Mouse (Mus musculus) embryonic facial prominence, embryonic 14.5 days (tissue): ENCODE data around the gene Olfr655. TPM values are rescaled to one million over a fixed set of nuclear protein-coding genes. Genes with fewer than 3 reads are reported as not detected.

ENCODE experiments used
- ATAC-seq: fragments of 200-750 bp; cut with Nextera tagmentation; 2 replicates; pipeline ENCODE4 v1.8.0; 2017; ENCODE audit warnings: low read depth, moderate number of reproducible peaks, moderate TSS enrichment
- DNase-seq: peaks from one replicate; pipeline ENCODE4 v3.0.0-alpha.2; 2015; ENCODE audit warnings: low spot score
- H3K27ac ChIP-seq: fragments of 300-500 bp; sonication (generic); replicated peaks from 2 replicates; pipeline ENCODE4 v1.5.1; 2014; ENCODE audit warnings: low read depth, mild to moderate bottlenecking, low read length, moderate library complexity
- H3K27me3 ChIP-seq: fragments of 300-500 bp; sonication (generic); replicated peaks from 2 replicates; pipeline ENCODE4 v1.6.1; 2014; ENCODE audit warnings: low read length; ENCODE audit not compliant: control insufficient read depth, insufficient read depth
- H3K36me3 ChIP-seq: fragments of 300-500 bp; sonication (generic); 2 replicates; pipeline ENCODE4 v1.6.1; 2014; ENCODE audit warnings: low read length, mixed read lengths; ENCODE audit not compliant: control insufficient read depth, insufficient read depth
- H3K4me1 ChIP-seq: fragments of 300-500 bp; sonication (generic); 2 replicates; pipeline ENCODE4 v1.6.1; 2014; ENCODE audit warnings: antibody characterized with exemption, low read length; ENCODE audit not compliant: control insufficient read depth, insufficient read depth
- H3K4me2 ChIP-seq: fragments of 300-500 bp; sonication (generic); 2 replicates; pipeline ENCODE4 v1.6.1; 2014; ENCODE audit warnings: low read depth, mild to moderate bottlenecking, low read length, moderate library complexity, mixed read lengths
- H3K4me3 ChIP-seq: fragments of 300-500 bp; sonication (generic); 2 replicates; pipeline ENCODE4 v1.5.1; 2014; ENCODE audit warnings: low read depth, mild to moderate bottlenecking, low read length
- H3K9ac ChIP-seq: fragments of 300-500 bp; sonication (generic); 2 replicates; pipeline ENCODE4 v1.6.1; 2014; ENCODE audit warnings: low read depth, mild to moderate bottlenecking, low read length, moderate library complexity, mixed read lengths
- H3K9me3 ChIP-seq: fragments of 300-500 bp; sonication (generic); 2 replicates; pipeline ENCODE4 v1.6.1; 2016; ENCODE audit warnings: low read length; ENCODE audit not compliant: control insufficient read depth
- WGBS: fragments of 180-500 bp; shearing (Covaris S2); extraction: QIAGEN DNeasy Blood & Tissue Kit; methylation state at CpG from one replicate; pipeline ENCODE4 v1.1.7; 2014; 5-methylcytosine and 5-hydroxymethylcytosine counted together
- polyA plus RNA-seq: library from polyadenylated mRNA; unstranded; fragments of >200 nt; fragmentation: Nextera tagmentation; extraction: Ambion mirVana; gene quantifications from 2 replicates; pipeline ENCODE4 v1.2.1, GENCODE M21; 2014

The Olfr655 gene
- polyA plus RNA-seq, result not detected in 2 replicates

DNA sequence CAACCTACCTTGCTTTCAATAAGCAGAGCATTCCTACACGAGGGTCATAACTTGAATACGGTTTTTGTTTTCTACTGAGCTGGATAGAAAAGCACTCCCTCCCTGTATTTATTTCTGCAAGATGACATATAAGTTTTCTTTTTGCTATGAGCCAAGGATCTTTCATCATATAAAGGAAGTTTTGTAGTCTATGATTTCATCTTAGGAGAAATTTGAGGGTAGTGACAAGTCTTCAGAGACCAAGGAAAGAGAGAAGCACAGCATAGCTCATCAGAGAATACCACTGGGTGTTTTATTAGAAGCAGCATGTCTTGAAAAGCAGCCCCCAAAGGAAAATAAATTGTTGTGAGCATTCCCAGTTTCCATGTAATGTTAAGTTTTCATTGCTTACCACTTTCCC lies at the start of gene Olfr655:
Olfr655 (minus strand) TSS at position 101 of the 400 bp plus-strand sequence.
- Histone ChIP-seq H3K9me3 (no peaks in the 10 kb centered on the region), H3K36me3 (no peaks in the 10 kb centered on the region), H3K4me1 (no peaks in the 10 kb centered on the region), H3K27ac (no peak within 1 kb of the TSS), H3K4me3 (no peak within 1 kb of the TSS), H3K27me3 (no peaks in the 10 kb centered on the region), H3K9ac (no peak within 1 kb of the TSS), H3K4me2 (no peak within 1 kb of the TSS)
- ATAC-seq (no peak), DNase-seq (peak; percentile 3)
- WGBS, result 82% methylated on average over 2 of the region's 2 CpGs

DNA sequence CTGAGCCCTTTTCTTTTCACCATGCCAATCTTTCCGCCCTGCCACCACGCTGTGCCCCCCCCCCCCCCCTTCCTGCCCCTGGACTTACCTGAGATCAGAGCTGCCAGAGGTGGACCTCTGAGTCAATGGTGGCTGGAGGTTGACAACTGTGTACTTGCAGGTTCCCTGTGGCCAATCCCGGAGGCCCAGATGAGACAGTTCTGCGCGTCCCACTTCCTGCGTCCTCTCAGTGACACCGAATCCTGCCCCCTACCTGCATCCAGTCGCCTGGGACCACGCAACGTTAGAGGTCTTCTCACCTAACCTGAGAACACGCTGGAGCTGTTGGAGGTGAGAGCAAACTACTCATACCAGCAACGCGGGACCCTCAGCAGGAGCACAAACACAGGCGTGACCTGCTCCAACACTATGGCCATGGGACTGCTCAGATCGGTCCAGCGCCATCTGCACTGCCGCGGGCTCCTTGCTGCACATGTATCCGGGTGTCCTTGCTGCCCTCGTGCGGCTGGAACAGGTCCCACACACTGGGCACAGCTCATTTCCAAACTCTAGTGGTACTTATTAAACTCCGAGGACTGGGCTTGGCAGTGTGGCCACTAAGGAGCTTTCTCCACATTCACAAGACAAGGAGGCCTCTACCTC lies 45.4 kb upstream of the Olfr655 start, which contains the start of gene Olfr658:
Olfr658 (minus strand) TSS at position 465 of the 642 bp plus-strand sequence.
- H3K27ac ChIP-seq, result no peak within 1 kb of the TSS
- ATAC-seq, result peak; percentile 81
- no peak within 1 kb of the TSS for H3K9ac ChIP-seq

DNA sequence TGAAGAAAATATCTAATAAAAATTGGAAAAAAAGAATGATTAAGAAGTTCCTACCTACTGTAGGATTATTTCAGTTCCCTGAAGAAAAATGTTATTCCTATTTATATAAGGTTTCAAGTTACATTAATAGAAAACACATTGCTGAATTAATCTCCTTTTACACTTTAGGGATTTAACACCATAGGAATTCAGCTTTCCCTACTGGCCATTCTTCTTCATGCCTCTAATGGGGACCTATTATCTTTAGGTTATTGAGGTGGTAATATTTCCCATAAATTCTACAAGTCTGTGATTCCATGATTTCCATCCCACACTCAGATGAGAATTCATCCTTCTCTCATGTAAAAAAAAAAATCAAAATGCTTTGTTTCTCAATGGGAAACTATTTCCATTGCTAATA lies 22.9 kb upstream of the Olfr655 start, which contains the start of gene Olfr657:
Olfr657 (plus strand) TSS at position 301 of the 400 bp plus-strand sequence.
- ATAC-seq (no peak), DNase-seq (no peak)
- Histone ChIP-seq H3K36me3 (no peaks in the 10 kb centered on the region), H3K27ac (no peak within 1 kb of the TSS), H3K4me3 (no peak within 1 kb of the TSS), H3K4me2 (no peak within 1 kb of the TSS), H3K27me3 (no peaks in the 10 kb centered on the region), H3K4me1 (no peaks in the 10 kb centered on the region), H3K9me3 (no peaks in the 10 kb centered on the region; the same call in 1 of the 2 replicates), H3K9ac (no peak within 1 kb of the TSS)

More for the DNA sequence above, 45.4 kb upstream of the Olfr655 start, which contains the start of gene Olfr658:
- 38% methylated on average over 18 of the region's 22 CpGs for WGBS
- Histone ChIP-seq H3K9me3 (no peaks in the 10 kb centered on the region), H3K4me3 (no peak within 1 kb of the TSS), H3K4me1 (no peaks in the 10 kb centered on the region), H3K36me3 (no peaks in the 10 kb centered on the region), H3K27me3 (no peaks in the 10 kb centered on the region), H3K4me2 (peak within 1 kb of the TSS; percentile 46)
- DNase-seq, result peak; percentile 41

DNA sequence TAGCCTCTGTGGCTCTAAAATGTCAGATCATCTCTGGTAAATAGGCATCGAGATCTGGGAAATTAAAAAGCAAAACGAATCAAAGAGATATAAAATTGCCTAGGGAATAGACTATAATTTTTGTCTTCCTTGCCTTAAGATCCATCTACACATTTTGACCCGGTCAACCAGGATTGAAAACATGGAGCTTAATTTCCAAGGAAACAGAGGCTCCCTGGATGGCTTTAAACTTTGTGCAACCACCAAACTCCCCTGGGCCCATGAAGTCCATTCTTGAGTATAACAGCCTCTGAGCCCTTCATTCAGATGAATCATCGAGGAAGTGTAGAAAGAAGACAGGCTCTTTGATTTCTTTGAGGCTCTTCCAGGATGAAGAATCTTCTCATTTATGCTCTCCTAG lies 12.1 kb upstream of the Olfr655 start, which contains the start of gene Olfr656:
Olfr656 (plus strand) TSS at position 301 of the 400 bp plus-strand sequence.
- ATAC-seq (no peak), DNase-seq (no peak)
- Histone ChIP-seq H3K9ac (no peak within 1 kb of the TSS), H3K27ac (no peak within 1 kb of the TSS), H3K36me3 (no peaks in the 10 kb centered on the region), H3K4me1 (no peaks in the 10 kb centered on the region), H3K9me3 (no peaks in the 10 kb centered on the region), H3K27me3 (no peaks in the 10 kb centered on the region), H3K4me3 (no peak within 1 kb of the TSS), H3K4me2 (no peak within 1 kb of the TSS)
- 76% methylated on average over 4 of the region's 4 CpGs for WGBS

DNA sequence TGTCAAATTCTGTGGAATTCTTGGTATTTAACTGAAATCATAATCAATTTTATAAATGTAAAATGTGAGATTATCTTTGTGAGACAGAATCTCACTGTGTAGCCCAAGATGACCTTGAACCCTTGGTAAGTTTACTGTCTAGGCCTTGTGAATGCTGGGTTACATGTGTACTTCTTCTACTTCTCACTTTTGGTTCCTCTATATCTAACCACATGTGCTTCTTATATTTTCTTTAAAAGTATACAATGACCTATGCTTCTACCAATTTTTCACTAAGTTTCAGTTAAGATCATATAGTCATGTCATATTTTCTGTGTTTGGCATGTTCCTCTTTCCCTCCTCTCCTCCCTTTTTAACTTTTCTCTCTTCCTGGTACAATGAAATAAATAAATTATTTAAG lies 3.1 kb upstream of the Olfr655 start:
- DNase-seq (no peak), ATAC-seq (no peak)
- Histone ChIP-seq H3K36me3 (no peaks in the 10 kb centered on the region), H3K27me3 (no peaks in the 10 kb centered on the region), H3K4me3 (no peak overlapping the region), H3K9me3 (no peaks in the 10 kb centered on the region), H3K9ac (no peak overlapping the region), H3K4me2 (no peak overlapping the region), H3K27ac (no peak overlapping the region), H3K4me1 (no peaks in the 10 kb centered on the region)

DNA sequence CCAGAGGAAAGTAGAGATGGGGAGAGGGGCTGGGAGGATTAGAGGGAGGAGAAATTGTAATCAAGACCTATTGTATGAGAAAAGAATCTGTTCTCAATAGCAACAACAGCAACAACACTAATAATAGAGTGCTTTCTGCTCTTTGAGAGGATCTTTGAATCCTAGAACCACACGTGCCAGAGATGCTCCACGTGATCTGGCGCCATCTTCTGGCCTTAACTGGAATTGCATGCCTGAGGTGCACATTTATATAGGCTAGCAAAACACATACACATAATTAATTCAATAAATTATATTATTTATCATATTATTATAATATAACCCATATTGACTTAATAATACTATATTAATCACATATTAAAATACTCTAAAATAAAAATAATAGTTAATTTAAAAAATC lies 1.6 kb upstream of the Olfr655 start:
- no peak overlapping the region for H3K4me3 ChIP-seq
- DNase-seq (peak; percentile 3), ATAC-seq (no peak)
- H3K27me3 ChIP-seq, result no peaks in the 10 kb centered on the region
- H3K9ac ChIP-seq, result no peak overlapping the region
- H3K4me1 ChIP-seq, result no peaks in the 10 kb centered on the region
- H3K4me2 ChIP-seq, result no peak overlapping the region
- WGBS, result 3% methylated on average over 3 of the region's 3 CpGs
- H3K9me3 ChIP-seq, result no peaks in the 10 kb centered on the region
- no peak overlapping the region for H3K27ac ChIP-seq
- no peaks in the 10 kb centered on the region for H3K36me3 ChIP-seq

DNA sequence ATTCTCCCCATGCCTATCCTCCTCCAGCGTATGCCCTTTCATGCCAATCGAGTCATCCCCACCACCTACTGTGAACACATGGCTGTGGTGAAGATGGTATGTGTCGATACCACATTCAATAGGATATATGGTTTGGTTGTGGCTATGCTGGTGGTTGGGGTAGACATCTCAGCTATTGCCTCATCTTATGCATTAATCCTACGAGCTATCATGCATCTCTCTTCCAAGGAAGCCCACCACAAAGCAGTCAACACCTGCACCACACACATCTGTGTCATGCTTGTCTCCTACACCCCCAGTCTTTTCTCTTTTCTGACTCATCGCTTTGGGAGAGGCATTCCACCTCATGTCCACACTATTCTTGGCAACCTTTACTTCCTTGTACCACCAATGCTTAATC lies 13.3 kb downstream of the Olfr655 start:
- no peaks in the 10 kb centered on the region for H3K9me3 ChIP-seq
- ATAC-seq (no peak), DNase-seq (no peak)
- H3K4me2 ChIP-seq, result no peak overlapping the region
- H3K27me3 ChIP-seq, result no peaks in the 10 kb centered on the region
- H3K9ac ChIP-seq, result no peak overlapping the region
- H3K27ac ChIP-seq, result no peak overlapping the region
- no peaks in the 10 kb centered on the region for H3K4me1 ChIP-seq
- H3K36me3 ChIP-seq, result no peaks in the 10 kb centered on the region
- WGBS, result 84% methylated on average over 5 of the region's 5 CpGs
- no peak overlapping the region for H3K4me3 ChIP-seq

DNA sequence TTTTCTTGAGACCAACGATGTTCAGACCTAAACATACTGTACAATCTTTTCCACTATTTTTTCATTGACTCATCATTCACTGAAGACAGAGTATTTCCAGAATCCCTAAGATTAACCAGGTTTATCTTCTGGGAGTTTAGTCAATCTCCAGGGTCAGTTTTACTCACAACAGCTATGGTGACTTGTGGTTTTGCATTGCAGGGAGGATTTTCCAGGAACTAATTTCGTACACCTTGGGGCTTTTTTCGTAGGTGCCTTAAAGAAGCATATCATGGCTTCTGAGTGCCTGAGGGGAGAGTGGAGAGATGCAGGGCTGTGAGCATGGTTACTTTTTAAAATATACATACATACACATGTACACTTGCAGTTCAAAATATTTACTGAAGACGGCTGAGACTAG lies 14.9 kb downstream of the Olfr655 start, which contains the start of gene Olfr654:
Olfr654 (plus strand) TSS at position 301 of the 400 bp plus-strand sequence.
- H3K4me3 ChIP-seq, result no peak within 1 kb of the TSS
- H3K4me2 ChIP-seq, result no peak within 1 kb of the TSS
- H3K9ac ChIP-seq, result no peak within 1 kb of the TSS
- H3K27me3 ChIP-seq, result no peaks in the 10 kb centered on the region
- no peaks in the 10 kb centered on the region for H3K4me1 ChIP-seq
- H3K36me3 ChIP-seq, result no peaks in the 10 kb centered on the region
- DNase-seq (no peak), ATAC-seq (no peak)
- H3K9me3 ChIP-seq, result no peaks in the 10 kb centered on the region
- WGBS, result 77% methylated on average over 4 of the region's 4 CpGs
- no peak within 1 kb of the TSS for H3K27ac ChIP-seq

DNA sequence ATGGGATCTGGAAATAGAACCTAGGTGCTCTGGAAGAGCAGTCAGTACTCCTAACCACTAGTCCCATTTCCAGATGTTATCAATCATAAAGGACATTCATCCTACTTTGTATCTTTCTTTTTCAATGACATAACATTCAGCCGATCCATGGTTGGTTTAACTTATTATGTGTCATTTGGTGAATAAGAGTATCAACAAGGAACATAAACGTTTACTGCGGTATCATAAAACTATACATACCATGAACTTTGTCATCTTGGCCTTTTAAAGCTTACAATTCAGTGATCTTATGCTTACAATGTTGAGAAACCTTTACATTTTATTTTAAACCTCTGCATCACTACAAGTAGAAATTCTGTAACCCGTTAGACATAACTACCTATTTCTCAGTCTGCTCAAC lies 20.1 kb downstream of the Olfr655 start:
- Histone ChIP-seq H3K4me1 (no peaks in the 10 kb centered on the region), H3K9me3 (no peaks in the 10 kb centered on the region), H3K27ac (no peak overlapping the region), H3K9ac (no peak overlapping the region), H3K4me2 (no peak overlapping the region), H3K4me3 (no peak overlapping the region), H3K27me3 (no peaks in the 10 kb centered on the region), H3K36me3 (no peaks in the 10 kb centered on the region)
- WGBS, result 81% methylated on average over 4 of the region's 4 CpGs
- no peak for ATAC-seq
- no peak for DNase-seq
